Mouse (Mus musculus) ES-Bruce4 (cell line): ENCODE measurements around the gene March7.

Experiments
- CTCF ChIP-seq: IDR thresholded peaks from one replicate; pipeline ENCODE4 v1.8.1; 2011; ENCODE audit warnings: low read depth, low read length
- EP300 ChIP-seq: IDR thresholded peaks from 2 replicates; pipeline ENCODE4 v1.6.1; 2011; ENCODE audit warnings: low read depth, low read length; ENCODE audit not compliant: insufficient read depth

GRCm38 (mm10) chr2:60288606-60289005, 78.9 kb downstream of the March7 start:
- TF ChIP-seq CTCF (no peak), EP300 (no peak)
